Mouse (Mus musculus): ENCODE data around the gene Mylip.

The Mylip gene

DNA sequence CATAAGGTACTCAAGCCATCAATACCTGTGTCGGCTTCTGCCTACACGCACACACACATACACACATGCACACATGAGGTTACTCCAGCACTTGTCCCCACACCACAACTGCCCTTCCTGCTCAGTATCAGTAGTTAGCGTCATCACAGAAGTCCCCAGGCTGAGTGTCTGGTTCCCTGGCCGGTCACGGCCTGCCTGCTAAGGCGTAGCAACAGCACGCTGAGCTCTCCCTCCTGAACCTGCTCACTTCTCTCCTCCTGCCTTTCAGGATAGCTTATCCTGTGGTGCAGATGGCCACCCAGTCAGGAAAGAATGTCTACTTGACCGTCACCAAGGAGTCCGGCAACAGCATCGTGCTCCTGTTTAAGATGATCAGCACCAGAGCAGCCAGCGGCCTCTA, 16.7 kb downstream of the Mylip start:
- ChIA-PET POLR2A (interaction anchor here in 2 of 4 experiments (1.0 to 2.8 kb wide), 4 partner anchors 16 to 31 kb away, joined by 3 to 18 read pairs (median 6); partner anchors contain the start of gene Mylip (in 2 of the 2)), CTCF (interaction anchor here in 1 of 4 experiments (1.0 kb wide), 1 partner anchor 241 kb away, joined by 3 read pairs; no protein-coding TSS in a partner anchor)

DNA sequence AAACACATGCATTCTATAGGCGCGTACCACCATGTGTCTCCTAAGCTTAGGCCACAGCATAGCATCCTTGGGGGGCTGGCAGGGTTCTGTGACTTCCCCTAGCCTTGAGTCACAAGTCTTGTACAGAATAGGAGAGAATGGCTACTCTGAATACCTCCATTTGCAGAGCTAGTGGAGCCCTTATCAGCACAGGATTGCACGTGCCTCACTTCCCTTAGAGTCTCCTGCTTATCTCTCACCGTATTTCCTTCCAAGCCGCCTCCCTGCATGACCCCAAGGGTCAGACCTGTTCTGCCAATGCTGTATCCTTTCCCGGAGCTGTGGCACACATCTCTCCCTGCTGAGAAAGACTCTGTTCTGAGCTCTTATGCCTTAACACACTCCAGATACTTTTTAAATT, 17.2 kb downstream of the Mylip start:
- ChIA-PET POLR2A (interaction anchor here in 2 of 4 experiments (1.0 to 2.8 kb wide), 4 partner anchors 17 to 31 kb away, joined by 3 to 18 read pairs (median 6); partner anchors contain the start of gene Mylip (in 2 of the 2)), CTCF (interaction anchor here in 1 of 4 experiments (1.0 kb wide), 1 partner anchor 241 kb away, joined by 3 read pairs; no protein-coding TSS in a partner anchor)

DNA sequence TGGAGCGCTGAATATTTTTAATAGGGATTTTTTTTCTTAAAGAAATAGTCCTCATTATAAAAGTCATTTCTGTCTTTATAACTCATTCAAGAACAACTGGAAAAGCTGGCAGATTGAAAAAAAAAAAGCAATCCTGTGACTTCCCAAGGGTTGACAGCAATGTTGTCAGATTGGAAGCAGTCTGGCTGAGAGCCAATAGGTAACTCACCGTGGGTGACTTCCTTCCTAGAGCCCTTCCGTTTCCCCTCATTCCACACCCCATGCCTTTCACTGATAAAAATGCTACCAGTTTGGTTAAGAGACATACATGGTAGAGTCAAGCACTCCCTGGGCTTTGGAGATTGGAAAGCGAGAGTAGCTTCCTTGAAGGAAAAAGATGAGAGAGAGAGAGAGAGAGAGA, 21.4 kb downstream of the Mylip start:
- POLR2A ChIA-PET, result interaction anchor here in 2 of 4 experiments (0.5 to 1.0 kb wide), 3 partner anchors 34 to 1458 kb away, joined by 3 read pairs; no protein-coding TSS in a partner anchor

DNA sequence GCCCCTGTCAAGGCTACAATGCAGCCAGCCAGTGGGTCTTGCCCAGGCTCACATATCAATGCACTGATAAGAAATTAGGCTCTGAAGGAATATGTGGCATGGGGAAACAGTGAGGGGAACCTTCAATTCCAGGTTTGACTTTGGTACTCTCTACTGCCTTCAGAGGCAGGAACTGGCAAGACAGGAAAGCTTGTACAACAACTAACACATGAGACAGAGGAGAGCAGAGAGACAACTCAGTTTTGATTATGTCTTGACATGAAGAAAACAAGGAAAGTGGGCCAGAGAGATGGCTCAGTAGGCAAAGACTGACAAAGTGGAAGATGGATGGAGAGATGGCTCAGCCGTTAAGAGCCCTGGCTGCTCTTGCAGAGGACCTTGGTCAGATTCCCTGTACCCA, 23.5 kb downstream of the Mylip start:
- ChIA-PET CTCF (interaction anchor here in 2 of 4 experiments (0.6 to 1.0 kb wide), 2 partner anchors 24 to 29 kb away, joined by 3 to 4 read pairs; partner anchors contain the start of gene Mylip (in 1 of the 2)), POLR2A (interaction anchor here in 1 of 4 experiments (1.2 kb wide), 1 partner anchor 24 kb away, joined by 6 read pairs; the partner anchor contains the start of gene Mylip)

More for the DNA sequence above, 21.4 kb downstream of the Mylip start:
- CTCF ChIA-PET, result no interaction called here

DNA sequence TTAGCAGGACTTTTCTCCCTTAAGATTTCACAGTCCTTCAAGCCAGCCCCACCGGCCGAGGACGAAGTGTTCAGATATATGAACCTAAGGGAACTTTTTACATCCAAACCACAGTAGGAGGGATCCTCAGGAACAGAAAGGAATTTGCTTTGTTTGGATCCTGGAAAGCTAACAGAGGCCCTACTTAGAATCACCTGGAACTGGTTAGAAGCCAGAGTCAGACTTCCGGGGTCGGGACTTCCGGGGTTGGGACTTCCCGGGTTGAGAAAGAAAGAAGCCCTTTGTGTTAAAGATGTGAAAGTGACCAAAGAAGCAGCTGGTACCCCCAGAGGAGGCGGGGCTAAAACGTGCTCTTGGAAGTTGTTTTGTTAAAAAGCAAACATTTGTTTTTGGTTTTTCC, 24.5 kb downstream of the Mylip start:
- POLR2A ChIA-PET, result interaction anchor here in 1 of 4 experiments (0.8 to 1.0 kb wide), 2 partner anchors 23 to 25 kb away, joined by 3 read pairs; partner anchors contain the start of gene Mylip

DNA sequence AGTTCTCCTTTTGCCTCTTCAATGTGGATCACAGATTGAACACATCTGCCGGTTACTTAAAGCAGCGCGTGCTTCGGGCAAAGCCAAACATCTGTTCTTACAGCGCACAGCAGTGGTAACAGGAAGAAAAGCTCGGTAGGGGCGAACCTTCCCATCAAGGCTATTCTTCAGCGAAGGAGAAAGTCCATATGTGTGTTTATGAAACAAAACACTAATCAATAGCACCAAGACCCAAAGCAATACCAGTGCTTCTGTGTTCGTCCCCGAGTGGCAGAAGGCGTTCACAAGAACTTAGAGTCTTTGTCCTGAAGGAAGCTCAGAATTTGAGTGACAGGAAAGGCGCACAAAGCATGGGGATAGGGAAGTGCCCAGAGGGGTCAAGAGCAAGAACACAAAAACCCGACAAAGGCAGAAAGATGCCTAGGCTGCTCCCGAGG, 27.1 kb downstream of the Mylip start:
- ChIA-PET POLR2A (interaction anchor here in 3 of 4 experiments (1.0 to 1.2 kb wide), 3 partner anchors 26 to 28 kb away, joined by 3 to 6 read pairs (median 3); partner anchors contain the start of gene Mylip (in 1 of the 3)), CTCF (interaction anchor here in 1 of 4 experiments (0.9 kb wide), 1 partner anchor 251 kb away, joined by 3 read pairs; no protein-coding TSS in a partner anchor)

More for the DNA sequence above, 24.5 kb downstream of the Mylip start:
- CTCF ChIA-PET, result no interaction called here

DNA sequence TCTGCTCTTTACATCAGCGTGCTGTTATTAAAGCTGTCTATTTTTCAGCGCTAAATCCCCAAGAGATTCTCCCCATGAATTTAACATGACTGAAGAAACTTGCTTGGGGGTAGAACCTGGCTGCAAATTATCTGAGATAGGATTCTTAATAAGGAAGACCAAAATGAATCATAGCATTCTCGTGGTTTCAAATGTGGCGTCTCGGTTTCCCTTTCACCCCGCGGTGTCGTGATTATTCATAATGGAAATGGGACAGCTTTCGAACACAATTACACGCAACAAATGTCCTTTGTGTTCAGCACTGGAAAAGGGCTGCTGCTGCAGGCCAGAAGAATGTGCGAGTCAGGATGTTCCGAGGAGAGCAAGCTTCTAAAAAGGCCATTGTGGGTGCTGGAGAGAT, 29.4 kb downstream of the Mylip start:
- ChIA-PET CTCF (no interaction called here), POLR2A (interaction anchor here in 1 of 4 experiments (1.0 to 1.3 kb wide), 2 partner anchors 20 to 30 kb away, joined by 3 to 4 read pairs; partner anchors contain the start of gene Mylip)

DNA sequence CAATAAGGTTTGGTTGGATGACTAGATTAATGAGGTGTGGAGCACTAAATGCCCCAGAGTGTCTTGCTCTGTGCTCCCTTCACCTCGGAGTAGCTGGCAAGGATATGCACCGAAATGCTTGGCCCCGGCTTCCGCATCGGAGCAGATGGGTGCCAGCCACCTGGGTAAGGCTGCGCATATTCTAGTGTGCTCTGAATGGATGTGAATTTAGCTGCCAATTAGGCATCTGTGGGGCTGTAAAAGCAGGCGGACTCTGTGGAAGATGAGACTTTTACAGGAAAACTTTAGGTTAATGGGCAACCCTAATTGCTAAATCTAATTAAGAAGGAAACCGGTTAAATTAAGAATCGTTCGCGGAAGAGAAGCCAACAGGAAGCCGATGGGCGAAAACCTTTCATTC, 32.7 kb downstream of the Mylip start:
- ChIA-PET CTCF (no interaction called here), POLR2A (no interaction called here)

DNA sequence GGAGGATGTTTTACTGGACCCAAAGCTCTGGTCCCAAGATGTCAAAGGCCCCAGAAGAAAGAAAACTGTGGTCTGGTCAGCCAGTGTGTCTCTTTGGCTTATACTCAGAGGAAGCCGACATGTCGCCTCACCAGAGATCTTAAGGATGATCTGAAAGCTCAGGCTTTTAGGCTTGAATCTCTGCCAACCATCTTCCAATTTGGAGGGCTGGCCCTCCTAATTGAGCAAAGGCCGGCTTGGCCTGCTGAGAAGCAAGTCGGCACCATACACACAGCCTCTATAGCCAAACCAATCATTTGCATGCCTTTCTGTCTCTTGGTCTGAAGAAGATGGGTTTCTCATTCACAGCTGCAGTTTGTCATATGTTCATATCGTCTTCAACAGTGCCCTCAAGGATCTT, 33.2 kb downstream of the Mylip start:
- ChIA-PET CTCF (no interaction called here), POLR2A (interaction anchor here in 2 of 4 experiments (0.6 to 0.7 kb wide), 2 partner anchors 11 to 1749 kb away, joined by 3 read pairs; no protein-coding TSS in a partner anchor)

DNA sequence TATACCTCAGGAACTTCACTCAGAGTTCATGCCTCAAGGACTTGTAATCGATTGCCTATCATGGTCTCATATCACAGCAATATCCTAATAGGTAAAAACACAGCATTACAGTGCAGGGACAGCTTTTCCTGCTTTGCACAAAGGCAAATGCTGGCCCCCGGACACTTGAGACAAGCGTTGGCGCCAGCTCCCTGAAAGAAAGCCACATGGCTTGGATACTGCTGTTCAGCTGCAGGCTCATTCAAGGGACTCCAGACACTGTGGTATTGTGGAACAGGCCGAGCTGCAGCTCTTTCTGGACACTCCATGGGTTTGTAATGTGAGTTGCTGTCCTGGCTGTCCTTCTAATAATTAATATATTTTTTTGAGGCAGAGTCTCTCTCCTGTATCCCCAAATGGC, 34.4 kb downstream of the Mylip start:
- ChIA-PET POLR2A (no interaction called here), CTCF (no interaction called here)

DNA sequence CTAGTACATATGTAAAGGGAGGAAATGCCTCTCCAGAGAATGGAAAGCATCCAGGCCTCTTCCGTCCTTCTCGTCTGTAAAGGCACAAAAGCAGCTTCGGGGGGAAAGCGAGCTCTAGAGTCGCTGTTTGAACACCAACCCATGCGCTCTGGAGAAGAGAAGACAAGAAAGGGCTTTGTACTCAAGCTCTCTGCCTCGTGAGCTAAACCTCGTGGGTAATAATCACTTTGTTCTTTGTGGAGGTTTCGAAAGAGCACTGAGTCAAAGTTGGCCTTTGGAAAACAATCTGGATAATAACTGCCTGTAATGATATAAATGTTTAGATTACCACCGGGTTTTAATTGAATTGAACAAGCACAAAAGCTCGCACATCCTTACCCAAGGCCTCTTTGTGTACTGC, 39.7 kb downstream of the Mylip start:
- POLR2A ChIA-PET, result no interaction called here
- CTCF ChIA-PET, result interaction anchor here in 1 of 4 experiments (1.9 kb wide), 1 partner anchor 13 kb away, joined by 5 read pairs; no protein-coding TSS in a partner anchor

DNA sequence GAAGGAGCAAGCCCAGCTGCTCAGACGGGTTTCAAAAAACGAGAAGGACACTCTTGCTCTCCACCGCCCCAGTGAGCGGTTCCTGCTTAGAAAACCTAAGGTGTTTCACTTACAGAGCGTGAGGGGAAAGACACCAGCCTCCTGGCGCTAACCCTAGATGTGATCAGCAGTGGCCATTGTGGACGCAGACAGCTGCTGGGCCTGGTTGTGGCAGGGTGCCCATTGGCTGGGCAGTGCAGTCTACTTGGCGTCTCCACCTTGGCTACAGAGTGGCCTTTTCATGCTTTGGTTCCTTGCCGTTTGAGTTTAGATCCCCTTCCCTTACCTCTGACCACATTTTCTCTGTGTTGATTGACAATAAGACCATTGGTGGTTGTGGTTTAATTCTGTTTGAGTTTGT, 47.6 kb downstream of the Mylip start:
- ChIA-PET POLR2A (no interaction called here), CTCF (no interaction called here)

DNA sequence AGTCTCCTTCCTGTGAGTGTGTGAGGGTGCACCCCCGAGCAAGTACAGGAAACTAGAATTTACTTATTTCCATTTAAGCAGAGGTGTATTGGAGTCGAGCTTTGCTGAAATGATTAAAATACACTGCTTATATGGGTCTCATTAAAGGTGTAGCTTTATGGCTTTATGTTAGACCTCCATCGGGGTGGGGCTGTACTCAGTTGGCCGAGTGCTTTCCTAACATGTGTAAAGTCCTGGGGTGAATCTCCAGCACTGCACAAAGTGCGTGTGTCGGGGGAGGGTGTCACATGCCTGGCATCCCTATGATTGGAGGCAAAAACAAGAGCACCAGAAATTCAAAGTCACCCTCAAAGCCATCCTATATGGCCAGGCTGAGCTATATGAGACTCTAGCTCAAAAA, 49.3 kb downstream of the Mylip start:
- POLR2A ChIA-PET, result interaction anchor here in 2 of 4 experiments (0.8 to 1.0 kb wide), 2 partner anchors 49 to 349 kb away, joined by 3 read pairs; partner anchors contain the start of gene Mylip (in 1 of the 2)
- CTCF ChIA-PET, result no interaction called here

DNA sequence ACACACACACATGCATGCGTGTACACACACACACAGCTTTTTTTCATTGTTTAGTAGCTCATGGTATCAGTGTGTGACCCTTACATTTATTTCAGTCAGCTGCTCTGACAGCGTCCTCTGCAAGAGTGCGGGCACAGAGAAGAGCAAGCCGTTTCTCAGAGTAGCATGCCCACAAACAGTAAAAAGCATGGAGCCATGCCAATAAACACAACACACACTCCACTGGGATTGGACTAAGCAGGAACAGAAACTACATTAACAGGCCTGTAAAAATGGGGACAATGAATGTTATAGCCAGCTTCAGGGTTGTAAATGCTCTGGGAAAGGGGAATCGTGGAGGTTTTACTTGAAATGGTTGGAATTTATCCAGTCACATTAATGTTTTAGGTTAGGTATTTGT, 50.7 kb downstream of the Mylip start:
- CTCF ChIA-PET, result no interaction called here
- POLR2A ChIA-PET, result interaction anchor here in 1 of 4 experiments (0.6 kb wide), 1 partner anchor 50 kb away, joined by 4 read pairs; the partner anchor contains the start of gene Mylip

DNA sequence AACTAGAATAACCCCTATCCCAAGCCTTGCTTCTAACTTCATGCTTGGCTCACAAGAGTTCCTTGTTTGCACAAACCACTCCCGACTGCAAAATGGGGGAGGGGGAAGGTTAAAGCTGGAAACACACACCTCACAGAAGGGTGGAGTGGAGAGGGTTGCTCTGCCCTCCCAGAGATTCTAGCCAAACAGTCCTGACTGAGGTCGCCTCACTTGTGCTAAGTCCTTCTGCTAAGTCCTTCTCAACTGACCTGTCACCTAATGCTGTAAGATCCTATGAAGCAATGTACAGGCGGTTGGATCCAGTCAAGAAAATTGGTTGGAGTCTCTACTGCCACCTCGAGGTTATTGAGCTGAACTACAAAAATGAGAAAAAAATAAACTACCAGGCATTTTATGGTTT, 52.9 kb downstream of the Mylip start:
- ChIA-PET CTCF (interaction anchor here (0.6 to 3.0 kb wide), 49 partner anchors 8 to 1871 kb away, joined by 3 to 19 read pairs (median 4); partner anchors contain the start of genes Gmpr (in 1 of the 4) and Mylip (in 1 of the 4)), POLR2A (interaction anchor here in 3 of 4 experiments (0.7 to 1.5 kb wide), 7 partner anchors 14 to 196 kb away, joined by 3 to 8 read pairs (median 3); partner anchors contain the start of gene Mylip (in 2 of the 3))

DNA sequence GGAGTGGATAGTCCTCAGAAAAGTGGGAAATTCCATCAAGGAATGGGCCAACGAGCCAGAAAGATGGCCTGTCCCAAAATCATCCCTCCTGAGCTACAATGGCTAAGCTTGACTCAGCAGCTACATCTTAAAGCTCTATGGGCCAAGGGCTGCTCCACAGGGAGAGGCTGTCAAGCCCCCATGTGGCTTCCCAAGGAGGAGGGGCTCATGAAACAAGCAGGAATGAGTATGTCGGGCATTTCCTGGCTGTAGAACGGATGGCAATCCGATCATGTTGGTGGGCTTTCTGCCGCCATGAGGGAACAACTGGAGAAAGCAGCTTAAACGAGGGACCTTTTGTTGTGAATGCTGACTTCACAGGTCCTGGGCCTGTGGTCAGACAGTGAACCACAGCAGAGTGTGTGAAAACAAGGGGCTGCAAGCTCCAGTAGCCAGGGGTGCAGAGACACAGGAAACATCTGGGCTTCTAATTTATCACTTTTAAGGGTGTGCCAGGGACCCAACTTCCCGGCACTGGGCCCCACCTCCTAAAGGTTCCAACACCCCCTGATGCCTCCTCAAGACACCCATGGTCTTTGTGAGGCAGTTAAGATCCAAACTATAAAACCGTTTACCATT, 53.5 kb downstream of the Mylip start:
- POLR2A ChIA-PET, result interaction anchor here in 3 of 4 experiments (0.7 to 1.5 kb wide), 7 partner anchors 26 to 197 kb away, joined by 3 to 8 read pairs (median 3); partner anchors contain the start of gene Mylip (in 2 of the 3)
- CTCF ChIA-PET, result interaction anchor here (0.6 to 3.0 kb wide), 48 partner anchors 8 to 1872 kb away, joined by 3 to 19 read pairs (median 4); partner anchors contain the start of genes Gmpr (in 1 of the 4) and Mylip (in 1 of the 4)

DNA sequence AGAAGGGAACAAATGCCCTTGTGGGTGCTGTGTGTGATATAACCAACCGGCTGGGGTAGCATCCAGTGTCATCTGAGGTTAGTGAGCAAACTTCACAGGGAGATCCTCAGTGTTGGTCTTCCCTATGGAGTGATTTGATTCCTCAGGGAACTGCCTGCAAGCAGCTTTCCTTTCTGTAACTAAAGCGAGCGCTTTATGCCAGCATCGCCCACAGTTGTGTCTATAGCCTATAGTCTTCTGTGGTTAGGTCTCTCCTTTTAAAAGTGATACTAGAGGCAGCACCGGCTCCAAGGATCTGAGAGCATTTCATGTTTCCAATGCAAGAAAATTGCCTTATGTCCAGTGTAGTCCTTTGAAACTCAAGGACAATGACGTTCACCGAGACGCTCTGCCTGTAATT, 54.7 kb downstream of the Mylip start:
- ChIA-PET POLR2A (interaction anchor here in 1 of 4 experiments (0.7 kb wide), 1 partner anchor 54 kb away, joined by 3 read pairs; no protein-coding TSS in a partner anchor), CTCF (interaction anchor here in 1 of 4 experiments (3.0 kb wide), 1 partner anchor 278 kb away, joined by 12 read pairs; no protein-coding TSS in a partner anchor)

DNA sequence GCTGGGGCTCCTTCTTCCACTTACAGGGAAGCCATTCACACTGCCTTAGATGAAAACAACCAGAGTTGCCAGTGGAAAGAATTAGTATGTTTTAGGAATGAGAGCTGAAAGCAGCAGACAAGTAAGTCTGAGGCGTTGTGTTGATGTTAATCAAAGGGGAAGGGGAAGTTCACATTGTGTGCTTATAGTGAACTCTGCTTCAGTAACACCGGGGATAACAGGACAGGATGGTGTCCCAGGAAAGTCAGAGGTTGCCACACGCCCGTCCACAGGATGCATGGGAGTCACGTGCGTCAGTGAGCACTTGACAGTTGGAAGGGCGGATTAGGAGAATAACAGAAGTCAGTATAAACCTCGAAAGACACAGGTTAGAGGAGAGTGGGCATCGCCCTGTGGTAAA, 55.1 kb downstream of the Mylip start:
- POLR2A ChIA-PET, result no interaction called here
- CTCF ChIA-PET, result interaction anchor here in 1 of 4 experiments (3.0 kb wide), 1 partner anchor 279 kb away, joined by 12 read pairs; no protein-coding TSS in a partner anchor

DNA sequence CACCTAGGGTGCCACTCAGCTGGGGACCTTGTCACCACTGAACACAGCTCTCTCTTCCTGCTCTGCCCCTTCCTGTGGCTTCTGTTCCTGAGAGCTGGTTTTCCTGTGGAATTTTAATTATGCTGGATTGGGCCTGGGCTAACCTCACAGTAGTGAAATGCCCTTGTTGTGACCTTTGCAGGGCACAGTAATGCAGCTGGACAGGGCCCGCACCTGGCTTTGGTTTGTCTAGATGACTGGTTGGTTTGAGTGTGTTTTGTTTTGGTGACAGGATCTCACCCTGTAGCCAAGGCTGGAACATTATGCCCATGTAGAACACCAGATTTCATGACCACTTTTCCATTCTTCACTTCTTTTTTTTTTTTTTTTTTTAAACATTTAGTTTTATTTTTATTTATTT, 57.1 kb downstream of the Mylip start:
- ChIA-PET CTCF (no interaction called here), POLR2A (interaction anchor here in 1 of 4 experiments (0.8 kb wide), 1 partner anchor 57 kb away, joined by 3 read pairs; the partner anchor contains the start of gene Mylip)
